16 mouse cellular contexts compared by ENCODE assay signal in genomic region chr11:75273466-75273865, GRCm38 (mm10).
A peak's percentile ranks its signal among the peaks of the same experiment; 100 is the strongest.
DNase-seq lines count a peak whose midpoint lies in the region; ATAC-seq lines count a peak whose summit lies in the region.
"Had no signal": no experiment of that assay in that cellular context is flagged by ENCODE, and none has a peak within 500 bp of the region (broad histone marks: within the 10 kb centered on the region; RNA-seq: fewer than 3 reads in every experiment).

No protein-coding gene starts in this region.

- no peak for DNase-seq in heart, embryonic 10.5 days (ENCODE audit: low spot score)
- DNase-seq in heart, postnatal 10 days = no peak
- peak; percentile 69 for DNase-seq in Muller cell, postnatal 12 days (ENCODE audit: inconsistent ontology term)
- no peak for DNase-seq in midbrain, embryonic 11.5 days (ENCODE audit: low spot score, missing footprints)
- DNase-seq in cerebellum, adult 11 months = no peak
- no peak for DNase-seq in left cerebral cortex, adult 18-20 months (ENCODE audit: low spot score in 2 of 2)
- no peak for DNase-seq in adrenal gland, adult 8-10 months
- DNase-seq: cerebellum, adult 2 months; gastrocnemius, postnatal 10 days; thymus, postnatal 25 days had no signal

- H3K27ac ChIP-seq in heart, embryonic 10.5 days = peak overlapping the region; percentile 82
- H3K27ac ChIP-seq in forebrain, embryonic 15.5 days (replicated peaks) = peak overlapping the region; percentile 66
- H3K27ac ChIP-seq in midbrain, embryonic 11.5 days (ENCODE audit: low read depth, low read length) = no peak overlapping the region
- H3K27ac ChIP-seq: embryonic facial prominence, embryonic 15.5 days; intestine, embryonic 15.5 days; macrophage had no signal

- intact Hi-C loops in heart, postnatal 10 days (cut with DNase I) = no loop called here

- no peaks in the 10 kb centered on the region for H3K27me3 ChIP-seq in heart, embryonic 10.5 days (ENCODE audit: insufficient read depth, poor library complexity, severe bottlenecking)
- no peaks in the 10 kb centered on the region for H3K27me3 ChIP-seq in forebrain, embryonic 15.5 days
- no peaks in the 10 kb centered on the region for H3K27me3 ChIP-seq in midbrain, embryonic 11.5 days (ENCODE audit: control insufficient read depth, insufficient read depth, low read length)
- H3K27me3 ChIP-seq: intestine, embryonic 15.5 days had no signal

- no peaks in the 10 kb centered on the region for H3K9me3 ChIP-seq in heart, embryonic 10.5 days
- no peaks in the 10 kb centered on the region for H3K9me3 ChIP-seq in forebrain, embryonic 15.5 days
- H3K9me3 ChIP-seq in midbrain, embryonic 11.5 days (ENCODE audit: control insufficient read depth, low read length) = no peaks in the 10 kb centered on the region
- H3K9me3 ChIP-seq: embryonic facial prominence, embryonic 15.5 days; G1E; intestine, embryonic 15.5 days had no signal

- H3K4me3 ChIP-seq in heart, embryonic 10.5 days = no peak overlapping the region
- H3K4me3 ChIP-seq in forebrain, embryonic 15.5 days = peak overlapping the region; percentile 10; the same call in 1 of the 2 replicates
- H3K4me3 ChIP-seq in midbrain, embryonic 11.5 days (ENCODE audit: low read depth, low read length) = no peak overlapping the region
- H3K4me3 ChIP-seq: embryonic facial prominence, embryonic 15.5 days; intestine, embryonic 15.5 days had no signal

- H3K4me1 ChIP-seq in heart, embryonic 10.5 days = peaks cover 64% of the 10 kb centered on the region
- H3K4me1 ChIP-seq in forebrain, embryonic 15.5 days = peaks cover 28% of the 10 kb centered on the region
- peaks cover 24% of the 10 kb centered on the region for H3K4me1 ChIP-seq in midbrain, embryonic 11.5 days (ENCODE audit: control insufficient read depth, insufficient read depth, low read length)
- H3K4me1 ChIP-seq: intestine, embryonic 15.5 days had no signal

- peak overlapping the region; percentile 22; the same call in 1 of the 2 replicates for H3K9ac ChIP-seq in forebrain, embryonic 15.5 days (replicated peaks)
- H3K9ac ChIP-seq in midbrain, embryonic 11.5 days (ENCODE audit: low read length) = no peak overlapping the region
- H3K9ac ChIP-seq: embryonic facial prominence, embryonic 15.5 days; intestine, embryonic 15.5 days had no signal

- ATAC-seq in forebrain, embryonic 15.5 days (replicated peaks) = peak; percentile 76
- peak; percentile 38; the same call in 1 of the 2 replicates for ATAC-seq in midbrain, embryonic 11.5 days (ENCODE audit: low FRiP score)
- ATAC-seq: intestine, embryonic 15.5 days had no signal

- no peaks in the 10 kb centered on the region for H3K36me3 ChIP-seq in heart, embryonic 10.5 days
- H3K36me3 ChIP-seq in forebrain, embryonic 15.5 days = no peaks in the 10 kb centered on the region
- H3K36me3 ChIP-seq in midbrain, embryonic 11.5 days (ENCODE audit: control insufficient read depth, insufficient read depth, low read length) = no peaks in the 10 kb centered on the region
- H3K36me3 ChIP-seq: embryonic facial prominence, embryonic 15.5 days; G1E; intestine, embryonic 15.5 days had no signal

- 21% methylated on average over 8 of the region's 8 CpGs for WGBS in heart, embryonic 10.5 days
- 4% methylated on average over 8 of the region's 8 CpGs for WGBS in forebrain, embryonic 15.5 days
- 9% methylated on average over 8 of the region's 8 CpGs for WGBS in midbrain, embryonic 11.5 days

- peak overlapping the region; percentile 29 for H3K4me2 ChIP-seq in forebrain, embryonic 15.5 days (replicated peaks)
- no peak overlapping the region for H3K4me2 ChIP-seq in midbrain, embryonic 11.5 days
- H3K4me2 ChIP-seq: embryonic facial prominence, embryonic 15.5 days; intestine, embryonic 15.5 days; liver, embryonic 11.5 days had no signal
